Mouse (Mus musculus): ENCODE results near the gene Mocs1. TPM values are rescaled to one million over a fixed set of nuclear protein-coding genes. Genes with fewer than 3 reads are reported as not detected.

Gene Mocs1
- polyA plus RNA-seq, 1 experiment, result 32.9 TPM

DNA sequence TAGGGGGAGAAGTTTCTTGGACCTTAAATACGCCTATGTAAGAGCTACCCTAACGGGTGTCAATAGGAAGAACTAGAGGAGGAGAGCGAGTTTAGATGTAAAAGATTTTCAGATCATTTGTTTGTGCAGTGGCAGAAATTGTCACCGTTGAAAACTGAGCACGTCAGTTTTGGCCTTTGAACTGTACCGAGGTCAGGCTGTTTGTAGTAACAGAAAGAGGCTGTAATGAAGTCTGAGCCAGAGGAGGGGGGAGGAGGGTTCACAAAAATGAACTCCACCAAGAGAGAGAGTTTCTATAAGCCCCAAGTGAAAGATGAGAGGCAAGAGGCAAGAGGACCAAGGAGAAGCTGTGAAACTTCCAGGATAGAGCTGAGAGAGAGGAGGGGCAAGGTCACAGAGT, 8.3 kb upstream of the Mocs1 start:
- H3K27ac ChIP-seq (ENCODE audit: control insufficient read depth, insufficient read depth, low read length), result no peak overlapping the region
- H3K36me3 ChIP-seq (ENCODE audit: control insufficient read depth, insufficient read depth, low read length), result no peaks in the 10 kb centered on the region
- no peak for DNase-seq
- 89% methylated on average over 6 of the region's 6 CpGs for WGBS
- no peak for TF ChIP-seq POLR2A (IDR thresholded peaks at IDR 0.05; ENCODE audit: control insufficient read depth, extremely low read depth, insufficient read depth, low read length, poor library complexity)
- no peak for TF ChIP-seq CTCF (IDR thresholded peaks at IDR 0.05; ENCODE audit: borderline replicate concordance, control insufficient read depth, extremely low read depth, insufficient read depth, low read length, poor library complexity)
- H3K4me1 ChIP-seq (replicated peaks; ENCODE audit: control insufficient read depth, insufficient read depth, low read length), result no peaks in the 10 kb centered on the region
- no peaks in the 10 kb centered on the region for H3K27me3 ChIP-seq (ENCODE audit: control insufficient read depth, insufficient read depth, low read length)
- no peak overlapping the region for H3K4me3 ChIP-seq (ENCODE audit: control insufficient read depth, insufficient read depth, low read length)

DNA sequence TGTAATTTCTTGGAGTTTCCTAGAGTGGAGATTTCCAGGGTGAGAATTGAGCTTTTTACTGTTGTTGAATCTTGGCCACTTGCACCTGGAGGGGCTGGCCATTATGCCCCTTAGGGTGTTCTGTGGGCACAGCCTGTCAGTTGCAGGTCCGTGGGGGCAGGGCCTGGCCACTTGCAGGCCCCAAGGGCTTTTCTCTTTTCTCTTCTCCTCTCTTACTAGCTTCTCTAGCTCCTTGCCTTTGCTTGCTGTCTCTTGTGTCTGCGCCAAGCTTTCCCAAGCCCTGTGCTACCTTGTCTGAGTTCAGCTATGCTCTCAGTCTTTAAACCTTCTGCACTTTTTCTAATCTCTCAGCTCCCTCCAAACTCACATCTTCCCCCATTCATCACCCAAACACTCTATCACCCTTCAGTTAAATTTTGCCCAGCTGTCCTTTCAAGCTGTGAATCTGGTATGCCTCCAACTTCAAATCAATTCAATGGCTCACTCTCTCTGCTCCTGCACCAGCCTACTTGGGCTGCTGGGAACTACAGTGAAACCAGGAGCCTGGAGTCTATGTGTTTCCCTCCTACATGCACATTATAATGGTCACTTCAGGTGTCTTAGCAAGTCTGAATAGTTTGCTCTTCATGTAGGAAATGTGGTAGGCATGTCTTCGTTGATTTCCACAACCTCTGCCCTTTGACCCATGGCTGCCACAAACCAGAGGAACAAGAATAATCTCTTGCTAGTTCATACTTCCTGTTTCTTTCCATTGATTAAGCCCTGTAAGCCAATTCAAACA, 5.7 kb upstream of the Mocs1 start:
- no peaks in the 10 kb centered on the region for H3K36me3 ChIP-seq (ENCODE audit: control insufficient read depth, insufficient read depth, low read length)
- TF ChIP-seq CTCF (IDR thresholded peaks at IDR 0.05; ENCODE audit: borderline replicate concordance, control insufficient read depth, extremely low read depth, insufficient read depth, low read length, poor library complexity) (no peak), POLR2A (IDR thresholded peaks at IDR 0.05; ENCODE audit: control insufficient read depth, extremely low read depth, insufficient read depth, low read length, poor library complexity) (no peak)
- no peak for DNase-seq
- H3K4me1 ChIP-seq (replicated peaks; ENCODE audit: control insufficient read depth, insufficient read depth, low read length), result no peaks in the 10 kb centered on the region
- H3K27me3 ChIP-seq (ENCODE audit: control insufficient read depth, insufficient read depth, low read length), result no peaks in the 10 kb centered on the region
- H3K4me3 ChIP-seq (ENCODE audit: control insufficient read depth, insufficient read depth, low read length), result no peak overlapping the region
- 77% methylated on average over 3 of the region's 3 CpGs for WGBS
- H3K27ac ChIP-seq (ENCODE audit: control insufficient read depth, insufficient read depth, low read length), result no peak overlapping the region

DNA sequence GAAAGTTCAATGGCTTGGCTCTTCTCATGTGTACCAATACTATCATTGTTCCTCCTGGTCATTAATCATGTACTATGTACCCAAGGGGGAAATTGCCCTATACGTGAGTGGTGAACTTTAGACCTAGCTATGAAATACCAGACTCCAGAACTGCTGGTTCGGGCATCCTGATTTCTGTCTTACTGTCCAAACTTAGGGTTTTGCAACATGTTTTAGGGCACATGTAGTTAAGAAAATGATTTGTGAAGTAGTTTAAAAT, 5.2 kb upstream of the Mocs1 start:
- no peak for TF ChIP-seq CTCF (IDR thresholded peaks at IDR 0.05; ENCODE audit: borderline replicate concordance, control insufficient read depth, extremely low read depth, insufficient read depth, low read length, poor library complexity)
- TF ChIP-seq POLR2A (IDR thresholded peaks at IDR 0.05; ENCODE audit: control insufficient read depth, extremely low read depth, insufficient read depth, low read length, poor library complexity), result no peak
- H3K27me3 ChIP-seq (ENCODE audit: control insufficient read depth, insufficient read depth, low read length), result no peaks in the 10 kb centered on the region
- H3K4me1 ChIP-seq (replicated peaks; ENCODE audit: control insufficient read depth, insufficient read depth, low read length), result no peaks in the 10 kb centered on the region
- no peak overlapping the region for H3K27ac ChIP-seq (ENCODE audit: control insufficient read depth, insufficient read depth, low read length)
- DNase-seq, result no peak
- no peak overlapping the region for H3K4me3 ChIP-seq (ENCODE audit: control insufficient read depth, insufficient read depth, low read length)
- 97% methylated on average over 2 of the region's 2 CpGs for WGBS
- H3K36me3 ChIP-seq (ENCODE audit: control insufficient read depth, insufficient read depth, low read length), result no peaks in the 10 kb centered on the region

DNA sequence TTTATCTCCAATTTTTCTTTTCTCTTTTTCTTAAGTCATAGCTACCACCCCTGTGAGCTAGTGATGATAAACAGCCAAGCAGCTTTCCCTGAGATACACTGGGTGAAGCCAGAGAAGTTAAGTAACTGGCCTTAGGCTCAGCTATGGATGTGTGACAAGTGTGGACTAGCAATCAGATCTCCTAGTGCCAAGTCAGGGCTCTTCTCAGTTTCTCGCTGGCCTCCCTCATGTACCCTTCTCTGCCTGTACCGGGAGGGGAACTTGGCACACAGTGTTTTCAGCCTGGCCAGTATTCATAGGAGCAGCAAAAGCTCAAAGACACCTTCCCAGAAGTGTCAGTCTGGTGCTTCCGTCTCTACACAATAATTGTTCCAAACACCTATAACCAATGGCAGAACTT, 4.3 kb upstream of the Mocs1 start:
- 99% methylated on average over 3 of the region's 3 CpGs for WGBS
- Histone ChIP-seq H3K4me3 (ENCODE audit: control insufficient read depth, insufficient read depth, low read length) (no peak overlapping the region), H3K27ac (ENCODE audit: control insufficient read depth, insufficient read depth, low read length) (no peak overlapping the region), H3K27me3 (ENCODE audit: control insufficient read depth, insufficient read depth, low read length) (no peaks in the 10 kb centered on the region), H3K4me1 (replicated peaks; ENCODE audit: control insufficient read depth, insufficient read depth, low read length) (peaks cover 3% of the 10 kb centered on the region), H3K36me3 (ENCODE audit: control insufficient read depth, insufficient read depth, low read length) (no peaks in the 10 kb centered on the region)
- TF ChIP-seq CTCF (IDR thresholded peaks at IDR 0.05; ENCODE audit: borderline replicate concordance, control insufficient read depth, extremely low read depth, insufficient read depth, low read length, poor library complexity) (no peak), POLR2A (IDR thresholded peaks at IDR 0.05; ENCODE audit: control insufficient read depth, extremely low read depth, insufficient read depth, low read length, poor library complexity) (no peak)
- no peak for DNase-seq

DNA sequence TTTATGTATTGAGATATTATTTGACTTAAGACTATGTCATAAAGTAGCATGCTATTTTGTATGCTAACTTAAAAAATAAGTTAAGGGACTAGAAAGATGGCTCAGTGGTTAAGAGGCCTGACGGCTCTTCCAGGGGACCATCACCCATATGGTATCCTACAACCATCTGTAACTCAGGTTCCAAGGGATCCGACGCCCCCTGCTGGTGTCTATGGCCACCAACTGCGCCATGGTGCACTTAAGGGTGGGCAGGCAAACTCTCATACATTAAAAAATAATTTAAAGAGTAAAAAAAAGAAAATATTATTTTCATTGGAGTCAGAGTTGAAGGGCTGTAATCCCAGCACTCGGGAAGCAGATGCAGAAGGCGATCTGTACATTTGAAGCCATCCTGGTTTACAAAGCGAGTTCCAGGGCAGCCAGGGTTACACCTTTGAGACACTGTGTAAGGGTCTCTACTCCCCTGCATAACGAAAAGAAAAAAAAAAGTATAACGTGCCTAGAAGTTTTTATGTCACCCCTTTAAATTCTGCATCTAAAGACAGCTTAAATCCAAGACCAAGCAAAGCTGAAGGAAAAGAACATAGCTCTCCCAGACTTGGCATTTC, 427 bp upstream of the Mocs1 start:
- 26% methylated on average over 9 of the region's 9 CpGs for WGBS
- H3K27ac ChIP-seq (ENCODE audit: control insufficient read depth, insufficient read depth, low read length), result no peak overlapping the region
- DNase-seq, result peak; percentile 59
- peaks cover 23% of the 10 kb centered on the region for H3K4me1 ChIP-seq (replicated peaks; ENCODE audit: control insufficient read depth, insufficient read depth, low read length)
- TF ChIP-seq POLR2A (IDR thresholded peaks at IDR 0.05; ENCODE audit: control insufficient read depth, extremely low read depth, insufficient read depth, low read length, poor library complexity) (no peak), CTCF (IDR thresholded peaks at IDR 0.05; ENCODE audit: borderline replicate concordance, control insufficient read depth, extremely low read depth, insufficient read depth, low read length, poor library complexity) (no peak)
- no peaks in the 10 kb centered on the region for H3K27me3 ChIP-seq (ENCODE audit: control insufficient read depth, insufficient read depth, low read length)
- no peak overlapping the region for H3K4me3 ChIP-seq (ENCODE audit: control insufficient read depth, insufficient read depth, low read length)
- H3K36me3 ChIP-seq (ENCODE audit: control insufficient read depth, insufficient read depth, low read length), result no peaks in the 10 kb centered on the region

DNA sequence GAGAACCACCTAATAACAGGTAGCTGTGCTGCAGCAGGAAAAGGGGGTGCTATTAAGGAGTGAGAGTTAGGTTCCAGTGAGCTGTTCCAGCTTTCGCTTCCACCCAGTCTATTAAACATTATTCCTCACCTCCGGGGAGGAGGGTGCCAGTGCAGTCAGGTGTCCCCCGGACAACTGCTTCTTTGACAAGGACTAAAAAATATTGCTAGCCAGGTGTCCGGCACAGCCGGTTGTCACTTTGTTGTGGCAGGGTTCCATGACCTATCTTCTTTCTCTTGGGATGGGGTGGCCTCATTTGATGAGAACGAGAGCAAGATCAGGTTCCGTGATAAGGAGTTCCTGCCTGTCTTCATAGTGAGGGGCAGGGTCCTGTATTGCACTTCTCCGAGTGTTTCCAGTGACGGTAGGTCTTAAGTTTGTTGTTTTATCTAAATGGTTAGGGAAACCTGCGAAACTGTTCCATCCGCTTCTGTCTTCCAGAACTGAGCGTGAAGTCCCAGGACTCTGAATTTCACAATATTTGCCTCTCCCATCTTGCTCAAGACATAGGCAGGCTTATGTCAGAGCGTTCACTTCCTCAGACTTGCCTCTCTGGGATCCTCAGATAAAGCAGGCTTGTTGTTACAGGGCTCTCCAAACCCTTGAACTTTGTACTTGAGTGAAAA, 721 bp downstream of the Mocs1 start:
- DNase-seq, result no peak
- Histone ChIP-seq H3K36me3 (ENCODE audit: control insufficient read depth, insufficient read depth, low read length) (no peaks in the 10 kb centered on the region), H3K27ac (ENCODE audit: control insufficient read depth, insufficient read depth, low read length) (peak overlapping the region; percentile 33; the same call in 1 of the 2 replicates), H3K4me3 (ENCODE audit: control insufficient read depth, insufficient read depth, low read length) (peak overlapping the region; percentile 80), H3K4me1 (replicated peaks; ENCODE audit: control insufficient read depth, insufficient read depth, low read length) (peaks cover 23% of the 10 kb centered on the region), H3K27me3 (ENCODE audit: control insufficient read depth, insufficient read depth, low read length) (no peaks in the 10 kb centered on the region)
- WGBS, result 22% methylated on average over 13 of the region's 13 CpGs
- TF ChIP-seq CTCF (IDR thresholded peaks at IDR 0.05; ENCODE audit: borderline replicate concordance, control insufficient read depth, extremely low read depth, insufficient read depth, low read length, poor library complexity) (no peak), POLR2A (IDR thresholded peaks at IDR 0.05; ENCODE audit: control insufficient read depth, extremely low read depth, insufficient read depth, low read length, poor library complexity) (no peak)
